Mouse (Mus musculus): Measurements from ENCODE around the gene Nup88. TPM values are rescaled to one million over a fixed set of nuclear protein-coding genes. Genes with fewer than 3 reads are reported as not detected.
"Not testable (repeated sequence)": the region's sequence is repeated elsewhere in the genome, so short reads cannot be mapped to it uniquely, and the experiment has no call there.

Gene Nup88
- polyA plus RNA-seq, 1 experiment from 2014 or later, result 104 TPM

DNA sequence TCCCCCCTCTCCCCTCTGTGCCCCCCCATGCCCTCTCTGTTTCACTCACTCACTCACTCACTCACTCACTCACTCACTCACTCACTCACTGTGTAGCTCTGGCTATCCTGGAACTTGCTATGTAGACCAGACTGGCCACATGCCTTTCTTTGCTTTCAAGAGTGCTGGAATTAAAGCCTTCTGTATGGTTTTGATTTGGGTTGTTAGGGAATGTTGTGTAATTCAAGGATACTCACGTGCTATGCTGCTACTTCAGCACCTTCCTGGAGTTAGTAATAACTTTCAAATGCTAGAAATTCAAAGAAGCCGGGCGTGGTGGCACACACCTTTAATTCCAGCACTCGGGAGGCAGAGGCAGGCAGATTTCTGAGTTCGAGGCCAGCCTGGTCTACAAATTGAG, 71.6 kb downstream of the Nup88 start:
- 94% methylated on average over 5 of the region's 5 CpGs for WGBS

DNA sequence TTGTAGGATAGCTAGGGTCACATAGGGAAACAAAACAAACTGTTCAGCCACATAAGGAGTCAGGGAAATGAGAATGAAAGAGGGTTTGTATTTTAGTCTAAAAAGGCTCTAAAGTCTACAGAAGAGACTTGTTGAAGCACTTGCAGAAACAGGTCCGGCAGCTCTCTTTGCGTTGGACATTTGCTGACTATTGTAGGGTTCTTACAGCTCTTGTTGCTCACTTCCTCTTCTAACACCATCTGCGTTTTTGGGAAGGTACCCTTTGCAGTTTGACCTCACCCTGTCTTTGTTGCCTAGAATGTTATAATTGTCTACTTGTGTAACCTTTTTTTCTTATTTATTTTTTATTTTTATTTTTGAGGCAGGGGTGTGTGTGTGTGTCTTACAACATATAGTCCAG, 72.1 kb downstream of the Nup88 start:
- H3K27ac ChIP-seq, result no peak overlapping the region
- no peaks in the 10 kb centered on the region for H3K4me1 ChIP-seq (replicated peaks)
- no peaks in the 10 kb centered on the region for H3K9me3 ChIP-seq
- no peak for ATAC-seq
- no peak overlapping the region for H3K9ac ChIP-seq
- peaks cover 18% of the 10 kb centered on the region; the same call in 1 of the 2 replicates for H3K36me3 ChIP-seq
- H3K27me3 ChIP-seq (replicated peaks), result no peaks in the 10 kb centered on the region
- 93% methylated on average over 3 of the region's 3 CpGs for WGBS
- no peak overlapping the region for H3K4me3 ChIP-seq (replicated peaks)
- H3K4me2 ChIP-seq (replicated peaks), result no peak overlapping the region

More for the DNA sequence above, 71.6 kb downstream of the Nup88 start:
- not testable (repeated sequence) for H3K4me1 ChIP-seq (replicated peaks); ATAC-seq; H3K9me3 ChIP-seq; H3K27ac ChIP-seq; H3K4me2 ChIP-seq (replicated peaks); H3K27me3 ChIP-seq (replicated peaks); H3K9ac ChIP-seq; H3K4me3 ChIP-seq (replicated peaks)
- peaks cover 18% of the 10 kb centered on the region; the same call in 1 of the 2 replicates for H3K36me3 ChIP-seq

Other genes with a start within 250 kb of the Nup88 start
- gene Zfp3, start 205.8 kb downstream of the Nup88 start, polyA plus RNA-seq (2015; fragmentation: Nextera tagmentation; extraction: Ambion mirVana), result 5.3 and 6.2 TPM in 2 replicates
- 0.70 and 0.88 TPM in 2 replicates for gene Scimp, start 157.4 kb downstream of the Nup88 start, polyA plus RNA-seq (2015; fragmentation: Nextera tagmentation; extraction: Ambion mirVana)
- gene Rabep1, start 125.2 kb downstream of the Nup88 start, polyA plus RNA-seq (2015; fragmentation: Nextera tagmentation; extraction: Ambion mirVana), result 51.4 and 53.9 TPM in 2 replicates
- gene Rpain, start 240 bp upstream of the Nup88 start, polyA plus RNA-seq (2015; fragmentation: Nextera tagmentation; extraction: Ambion mirVana), result 63.3 and 66.7 TPM in 2 replicates
- gene C1qbp, start 13.1 kb upstream of the Nup88 start, polyA plus RNA-seq (2015; fragmentation: Nextera tagmentation; extraction: Ambion mirVana), result 360 and 393 TPM in 2 replicates
- gene Dhx33, start 34.5 kb upstream of the Nup88 start, polyA plus RNA-seq (2015; fragmentation: Nextera tagmentation; extraction: Ambion mirVana), result 15.0 and 16.0 TPM in 2 replicates
- 34.3 and 35.5 TPM in 2 replicates for gene Mis12, start 49.6 kb upstream of the Nup88 start, polyA plus RNA-seq (2015; fragmentation: Nextera tagmentation; extraction: Ambion mirVana)
- gene Derl2, start 49.9 kb upstream of the Nup88 start, polyA plus RNA-seq (2015; fragmentation: Nextera tagmentation; extraction: Ambion mirVana), result 63.4 and 71.8 TPM in 2 replicates
- 67.9 and 76.7 TPM in 2 replicates for gene 6330403K07Rik, start 63.5 kb upstream of the Nup88 start, polyA plus RNA-seq (2015; fragmentation: Nextera tagmentation; extraction: Ambion mirVana)
- 0.14 and 0.20 TPM in 2 replicates for gene Nlrp1a, start 174.7 kb upstream of the Nup88 start, polyA plus RNA-seq (2015; fragmentation: Nextera tagmentation; extraction: Ambion mirVana)